ENCODE assay signal across 11 mouse cellular contexts in the genomic region with DNA sequence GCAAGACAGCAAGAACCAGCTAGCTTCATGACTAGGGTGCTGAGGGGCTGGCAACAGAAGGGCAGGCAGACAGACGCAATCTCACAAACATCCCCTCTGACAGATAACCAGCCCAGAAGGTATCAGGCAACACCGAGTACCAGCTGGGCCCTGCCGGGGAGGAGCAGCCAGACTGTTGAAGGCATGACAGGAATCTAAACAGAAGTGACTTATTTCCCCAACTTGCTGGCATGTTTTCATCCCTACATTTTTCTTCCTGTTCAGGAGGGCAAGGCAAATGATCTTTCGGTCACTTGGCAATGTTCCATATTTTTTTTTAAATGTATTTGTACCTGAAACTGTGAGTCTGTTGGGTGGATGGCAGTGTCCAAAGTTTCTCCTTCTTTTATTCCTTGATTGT. TPM values are rescaled to one million over a fixed set of nuclear protein-coding genes. Genes with fewer than 3 reads are reported as not detected.
DNase-seq lines count a peak whose midpoint lies in the region; ATAC-seq and TF ChIP-seq lines count a peak whose summit lies in the region.
"Had no signal": no experiment of that assay in that cellular context is flagged by ENCODE, and none has a peak within 500 bp of the region (broad histone marks: within the 10 kb centered on the region; RNA-seq: fewer than 3 reads in every experiment).

No protein-coding gene starts in this region.

- no peaks in the 10 kb centered on the region for H3K27me3 ChIP-seq in forebrain, embryonic 14.5 days (replicated peaks; ENCODE audit: control insufficient read depth, insufficient read depth, low read length)
- no peaks in the 10 kb centered on the region for H3K27me3 ChIP-seq in forebrain, embryonic 12.5 days
- no peaks in the 10 kb centered on the region for H3K27me3 ChIP-seq in lung, postnatal 0 days (replicated peaks; ENCODE audit: insufficient read depth, low read length)
- H3K27me3 ChIP-seq: hindbrain, embryonic 13.5 days; limb, embryonic 12.5 days had no signal

- TF ChIP-seq CTCF in lung, postnatal 0 days (IDR thresholded peaks at IDR 0.05), result no peak

- H3K9me3 ChIP-seq in forebrain, embryonic 14.5 days (replicated peaks; ENCODE audit: control insufficient read depth, low read length), result no peaks in the 10 kb centered on the region
- no peaks in the 10 kb centered on the region for H3K9me3 ChIP-seq in forebrain, embryonic 12.5 days
- no peaks in the 10 kb centered on the region for H3K9me3 ChIP-seq in lung, postnatal 0 days (ENCODE audit: low read length)
- H3K9me3 ChIP-seq: embryonic facial prominence, embryonic 10.5 days; limb, embryonic 12.5 days had no signal

- H3K27ac ChIP-seq in forebrain, embryonic 14.5 days (ENCODE audit: low read depth, low read length), result no peak overlapping the region
- no peak overlapping the region for H3K27ac ChIP-seq in forebrain, embryonic 12.5 days
- H3K27ac ChIP-seq in lung, postnatal 0 days (ENCODE audit: low read length), result peak overlapping the region; percentile 64
- H3K27ac ChIP-seq: embryonic facial prominence, embryonic 10.5 days; hindbrain, embryonic 13.5 days; limb, embryonic 12.5 days had no signal

- H3K9ac ChIP-seq in forebrain, embryonic 14.5 days (ENCODE audit: low read length), result no peak overlapping the region
- H3K9ac ChIP-seq in forebrain, embryonic 12.5 days, result no peak overlapping the region
- no peak overlapping the region for H3K9ac ChIP-seq in lung, postnatal 0 days (replicated peaks; ENCODE audit: low read depth)
- H3K9ac ChIP-seq: hindbrain, embryonic 13.5 days; limb, embryonic 12.5 days had no signal

- peak; percentile 44; the same call in 1 of the 2 replicates for ATAC-seq in forebrain, embryonic 14.5 days
- no peak for ATAC-seq in forebrain, embryonic 12.5 days (ENCODE audit: low FRiP score)
- peak; percentile 50 for ATAC-seq in lung, postnatal 0 days
- no peak for ATAC-seq in granulocyte monocyte progenitor cell, adult 5-6 weeks (replicated peaks; ENCODE audit: poor library complexity, severe bottlenecking)

- no peak for TF ChIP-seq EP300 in lung, postnatal 0 days (IDR thresholded peaks at IDR 0.05)

- H3K4me2 ChIP-seq in forebrain, embryonic 14.5 days (ENCODE audit: low read length), result no peak overlapping the region
- no peak overlapping the region for H3K4me2 ChIP-seq in forebrain, embryonic 12.5 days
- H3K4me2 ChIP-seq in lung, postnatal 0 days (replicated peaks; ENCODE audit: low read depth, low read length), result no peak overlapping the region
- H3K4me2 ChIP-seq: hindbrain, embryonic 13.5 days; limb, embryonic 12.5 days had no signal

- DNase-seq in forebrain, embryonic 14.5 days (ENCODE audit: low spot score), result peak; percentile 53
- DNase-seq in adipocyte (ENCODE audit: low spot score), result peak; percentile 31
- peak; percentile 61 for DNase-seq in kidney, postnatal 10 days
- peak; percentile 64 for DNase-seq in lung, postnatal 0 days (ENCODE audit: low spot score)
- no peak for DNase-seq in spleen, adult 18-20 months
- DNase-seq in layer of hippocampus, adult 18-20 months (ENCODE audit: low spot score in 2 of 2), result no peak

- no peaks in the 10 kb centered on the region for H3K36me3 ChIP-seq in forebrain, embryonic 14.5 days (ENCODE audit: control insufficient read depth, insufficient read depth, low read length)
- H3K36me3 ChIP-seq in forebrain, embryonic 12.5 days (replicated peaks), result no peaks in the 10 kb centered on the region
- no peaks in the 10 kb centered on the region for H3K36me3 ChIP-seq in lung, postnatal 0 days (ENCODE audit: insufficient read depth, low read length)
- H3K36me3 ChIP-seq: embryonic facial prominence, embryonic 10.5 days; hindbrain, embryonic 13.5 days; limb, embryonic 12.5 days had no signal

- peaks cover 9% of the 10 kb centered on the region for H3K4me1 ChIP-seq in forebrain, embryonic 14.5 days (ENCODE audit: control insufficient read depth, insufficient read depth, low read length)
- peaks cover 8% of the 10 kb centered on the region; the same call in 1 of the 2 replicates for H3K4me1 ChIP-seq in forebrain, embryonic 12.5 days
- H3K4me1 ChIP-seq in lung, postnatal 0 days (ENCODE audit: insufficient read depth, low read depth, low read length), result 0 out of 2 replicates have a peak, but pooled peaks cover 6% of the 10 kb centered on the region

- 53% methylated on average over 4 of the region's 4 CpGs for WGBS in forebrain, embryonic 14.5 days
- WGBS in forebrain, embryonic 12.5 days, result 74% methylated on average over 4 of the region's 4 CpGs
- WGBS in lung, postnatal 0 days, result 6% methylated on average over 4 of the region's 4 CpGs

- no peak overlapping the region for H3K4me3 ChIP-seq in forebrain, embryonic 14.5 days (ENCODE audit: low read depth, low read length)
- no peak overlapping the region for H3K4me3 ChIP-seq in forebrain, embryonic 12.5 days (replicated peaks)
- no peak overlapping the region for H3K4me3 ChIP-seq in lung, postnatal 0 days (ENCODE audit: low read depth, low read length)
- H3K4me3 ChIP-seq: embryonic facial prominence, embryonic 10.5 days; hindbrain, embryonic 13.5 days; limb, embryonic 12.5 days had no signal

RNA-seq across cellular contexts. Expression of a gene that starts 32.1 kb away (rescaled TPM):
- 94.0 and 101 TPM in 2 replicates for polyA plus RNA-seq in forebrain, embryonic 14.5 days (2014; fragmentation: Nextera tagmentation; extraction: Ambion mirVana)
- 115 and 122 TPM in 2 replicates for polyA plus RNA-seq in forebrain, embryonic 12.5 days (2016; fragmentation: Nextera tagmentation; extraction: Ambion mirVana)
- polyA plus RNA-seq in lung, postnatal 0 days (2015; fragmentation: Nextera tagmentation; extraction: Ambion mirVana), result 275 and 288 TPM in 2 replicates
- total RNA-seq in layer of hippocampus, adult 18-20 months (2021), result 10 to 100 TPM; 49.2 to 53.6 TPM
- total RNA-seq in granulocyte monocyte progenitor cell, adult 5-6 weeks (2014; fragmentation: Nextera tagmentation), result 44.2 and 55.0 TPM in 2 replicates
- 99.7 and 110 TPM in 2 replicates for total RNA-seq in granulocyte monocyte progenitor cell, adult 5-6 weeks (2017)

Comparison
In these comparisons a context has a peak if more than half of its experiments do, and no peak if none do; other contexts are left out.
1. ATAC-seq: peak in forebrain, embryonic 14.5 days (single experiment) and lung, postnatal 0 days (single experiment); none in forebrain, embryonic 12.5 days (single experiment) and granulocyte monocyte progenitor cell, adult 5-6 weeks (single experiment).
2. DNase-seq: peak in forebrain, embryonic 14.5 days (single experiment), adipocyte (single experiment), kidney, postnatal 10 days (single experiment) and lung, postnatal 0 days (single experiment); none in spleen, adult 18-20 months (0 of 2) and layer of hippocampus, adult 18-20 months (0 of 2).